Mouse (Mus musculus): ENCODE data around the gene Krt28. TPM values are rescaled to one million over a fixed set of nuclear protein-coding genes. Genes with fewer than 3 reads are reported as not detected.

Gene Krt28
- not detected for total RNA-seq (2021)
- long read RNA-seq, experiment 1, transcript Krt28-201 (8 exons, 1,624 nt) = major isoform, 8 of 8 reads
- long read RNA-seq, experiment 1, partial matches to known transcripts = 0 of 8 reads
- long read RNA-seq, experiment 1, other reads (novel, unspliced or antisense) = 0 of 8 reads
- long read RNA-seq, experiment 2 = 0 reads

DNA sequence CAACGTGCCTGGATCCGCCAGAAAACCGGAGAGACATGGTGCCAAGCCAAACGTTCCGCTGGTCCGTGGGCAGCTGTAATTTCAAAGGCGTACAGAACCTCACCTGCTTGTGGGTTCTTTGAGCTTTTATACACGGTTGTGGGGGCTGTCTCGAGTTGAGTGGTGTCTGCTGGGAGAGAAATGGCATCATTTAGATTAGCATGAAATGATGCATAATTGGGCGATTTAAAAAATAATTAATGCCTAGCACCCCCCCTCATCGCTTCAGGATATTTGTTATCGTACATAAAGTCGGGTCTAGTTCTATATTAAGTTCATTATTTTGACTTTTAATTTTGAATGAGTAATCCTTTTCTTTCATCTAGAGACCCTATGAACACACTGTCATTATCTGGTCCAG, at the start of gene Krt28:
Gene Krt28, minus strand, starts transcription at position 101 of the 400 bp plus-strand sequence.
- no peak for DNase-seq (ENCODE audit: low spot score in 2 of 2)

DNA sequence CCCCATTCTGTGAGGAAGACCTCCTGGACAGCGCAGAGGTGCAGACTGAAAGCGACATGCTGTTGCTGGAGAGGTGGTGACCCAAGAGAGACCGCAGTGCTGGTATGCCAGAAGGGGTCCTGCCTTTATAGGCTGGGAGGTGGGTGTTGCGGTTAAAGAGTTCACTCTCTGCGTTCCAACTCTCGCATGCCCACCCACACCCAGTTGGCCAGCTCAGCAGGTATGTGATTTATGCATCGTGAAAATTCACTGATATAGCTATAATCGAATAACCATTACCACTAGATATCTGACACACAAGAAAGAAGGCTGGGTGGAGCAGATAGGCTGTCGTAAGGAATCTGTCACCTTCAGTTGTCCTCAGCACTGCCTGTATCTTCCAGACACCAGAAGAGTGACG, 47.5 kb upstream of the Krt28 start, which contains the start of gene Krt12:
Gene Krt12, minus strand, starts transcription at position 101 of the 400 bp plus-strand sequence.
- no peak for DNase-seq (ENCODE audit: low spot score in 2 of 2)

DNA sequence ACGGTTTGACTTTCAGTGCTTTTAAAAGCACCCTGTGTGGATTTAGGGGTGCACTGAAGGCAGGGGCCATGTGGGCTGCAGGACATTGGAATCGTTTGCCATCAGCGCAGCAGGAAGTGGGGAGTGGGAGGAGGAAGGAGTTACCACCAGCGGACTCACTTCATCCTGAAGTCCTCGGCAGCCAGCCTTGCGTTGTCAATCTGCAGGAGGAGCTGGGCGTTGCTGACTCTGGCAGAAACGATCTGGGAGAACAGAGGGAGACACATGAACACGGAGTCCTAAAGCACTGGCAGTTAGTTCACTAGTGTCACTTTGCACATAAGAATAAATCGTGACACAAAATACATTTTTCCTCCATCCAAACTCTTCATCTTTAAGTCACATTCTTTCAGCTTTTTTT, 45.9 kb upstream of the Krt28 start:
- no peak for DNase-seq (ENCODE audit: low spot score in 2 of 2)

DNA sequence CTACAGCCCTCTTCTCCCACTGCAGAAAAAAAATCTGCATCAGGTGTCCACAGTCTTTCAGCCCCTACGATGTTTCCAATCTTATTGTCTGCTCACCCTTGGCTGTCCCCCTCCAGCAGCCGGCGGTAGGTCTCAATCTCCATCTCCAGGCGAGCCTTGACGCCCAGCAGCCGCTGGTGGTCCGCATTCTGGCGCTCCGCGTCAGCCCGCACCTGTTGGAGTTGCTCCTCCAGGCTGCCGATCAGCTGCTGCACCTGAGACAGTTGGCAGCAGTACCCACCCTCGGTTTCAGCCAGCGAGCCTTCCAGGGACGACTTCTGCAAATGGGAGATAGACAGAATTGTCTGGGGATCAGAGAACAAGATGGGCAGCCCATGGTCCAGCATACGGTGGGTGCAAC, 43.1 kb upstream of the Krt28 start:
- DNase-seq (ENCODE audit: low spot score in 2 of 2) = no peak

DNA sequence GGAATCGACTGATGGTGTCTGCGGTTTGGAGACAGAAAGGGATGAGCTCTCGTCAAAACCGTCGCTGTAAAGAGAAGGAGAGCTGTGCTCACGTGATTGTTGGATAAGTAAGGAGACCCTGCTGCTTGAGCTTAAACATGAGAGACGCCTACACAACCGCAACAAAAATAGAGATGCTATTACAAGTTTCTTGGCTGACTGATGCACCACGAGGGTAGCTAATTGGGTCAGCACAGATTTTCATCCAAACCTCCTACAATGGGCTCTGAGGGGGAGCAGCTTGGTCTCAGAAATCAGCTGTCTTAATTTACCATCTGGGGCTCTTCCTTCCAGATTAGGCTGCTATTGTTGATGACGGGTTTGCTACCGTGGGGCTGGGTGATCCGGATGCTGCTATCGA, 42.2 kb upstream of the Krt28 start:
- DNase-seq (ENCODE audit: low spot score in 2 of 2) = no peak

DNA sequence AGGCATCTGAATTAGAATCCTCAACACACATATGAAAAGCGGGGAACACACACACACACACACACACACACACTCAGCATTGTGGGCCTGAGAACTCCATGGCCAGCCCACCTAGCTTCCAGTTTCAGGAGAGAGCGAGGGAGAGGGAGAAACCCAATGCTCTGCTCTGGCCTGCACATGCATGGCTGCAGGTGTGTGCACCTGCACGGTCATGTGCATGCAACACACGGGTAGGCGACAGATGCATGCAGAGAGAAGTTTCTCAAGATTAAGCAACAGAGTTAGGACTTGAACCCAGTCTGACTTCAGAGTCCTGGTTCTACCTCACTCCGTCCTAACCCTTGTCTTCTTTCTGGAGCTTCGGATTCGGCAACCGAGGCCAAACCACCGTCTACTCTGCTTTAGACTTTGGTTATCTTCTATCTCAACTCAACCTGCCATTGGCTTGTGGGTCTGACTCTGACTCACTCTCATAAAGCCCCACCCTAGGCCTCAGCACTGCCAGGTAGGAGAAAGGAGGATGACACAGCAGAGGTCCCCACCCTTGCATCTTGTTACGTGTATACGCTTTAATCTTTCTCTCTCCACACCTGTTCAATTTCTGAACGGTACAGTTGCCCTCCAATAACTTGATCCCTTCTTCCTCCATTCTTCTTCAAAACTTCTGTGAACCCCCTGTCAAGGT, 39.9 kb upstream of the Krt28 start:
- DNase-seq (ENCODE audit: low spot score in 2 of 2) = no peak

DNA sequence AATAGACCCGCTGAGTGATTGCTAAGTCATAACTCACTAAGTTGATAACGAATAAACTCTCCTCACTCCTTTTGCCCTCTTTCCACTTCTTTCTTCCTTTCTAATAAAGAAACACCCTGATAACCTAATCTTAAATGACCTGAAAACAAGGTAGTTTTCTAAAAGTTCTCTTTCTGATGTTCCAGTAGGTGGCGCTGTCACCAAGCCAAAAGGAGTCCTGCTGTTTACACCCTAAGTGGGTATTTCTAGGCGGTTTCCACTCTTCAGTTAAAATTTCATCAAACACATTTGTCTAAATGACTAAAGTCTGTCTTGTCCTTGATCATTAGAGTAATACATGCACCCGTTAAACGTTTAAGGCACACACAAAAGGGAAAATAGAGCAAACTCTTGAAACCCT, 38.5 kb upstream of the Krt28 start:
- DNase-seq (ENCODE audit: low spot score in 2 of 2) = no peak

DNA sequence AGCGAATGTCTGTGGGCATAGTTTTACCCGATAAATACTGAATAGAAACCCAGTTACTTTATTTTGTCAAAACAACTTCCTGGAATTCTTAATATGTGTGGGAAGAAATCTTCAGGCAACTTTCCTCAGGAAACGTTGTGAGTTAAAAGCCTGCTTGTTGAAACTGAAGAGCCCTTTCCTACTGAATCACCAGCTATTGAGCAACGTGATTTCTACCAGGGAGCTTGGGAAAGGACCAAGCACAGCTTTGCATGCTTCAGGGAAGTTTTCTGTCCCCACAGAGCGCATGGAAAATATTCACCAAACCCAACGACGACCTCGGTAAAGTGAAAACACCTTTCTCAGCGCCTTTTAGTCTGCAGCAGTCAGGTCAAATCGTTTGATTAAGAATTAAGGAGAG, 31.5 kb upstream of the Krt28 start:
- no peak for DNase-seq (ENCODE audit: low spot score in 2 of 2)

DNA sequence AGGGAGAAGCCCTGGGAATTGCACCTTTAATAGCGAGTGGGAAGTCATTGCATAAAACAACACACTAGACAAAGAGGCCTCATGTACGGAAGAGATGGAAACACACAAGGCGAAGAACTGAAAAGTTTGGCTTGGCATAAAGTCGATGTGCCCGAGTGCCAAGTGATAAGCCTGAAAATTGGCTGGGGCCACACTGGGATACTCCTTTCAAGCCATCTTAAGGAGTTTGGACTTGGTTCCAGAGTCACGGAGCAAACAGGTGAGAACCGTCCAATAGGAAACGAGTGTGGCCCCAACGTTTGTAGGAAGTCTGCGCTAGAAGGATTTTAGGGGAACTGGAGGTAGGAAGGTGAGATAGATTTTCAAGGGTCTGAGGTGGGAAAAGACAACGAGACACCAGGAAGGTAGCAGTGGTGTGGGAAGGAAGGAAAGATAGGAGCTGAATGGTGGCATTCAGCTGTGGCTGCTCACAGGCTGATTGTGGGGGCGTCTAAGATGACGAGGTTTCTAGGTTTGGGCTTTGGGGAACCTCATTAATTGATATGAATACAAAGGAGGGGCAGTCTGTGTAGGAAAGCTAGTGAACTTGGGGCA, 25.4 kb upstream of the Krt28 start:
- no peak for DNase-seq (ENCODE audit: low spot score in 2 of 2)

DNA sequence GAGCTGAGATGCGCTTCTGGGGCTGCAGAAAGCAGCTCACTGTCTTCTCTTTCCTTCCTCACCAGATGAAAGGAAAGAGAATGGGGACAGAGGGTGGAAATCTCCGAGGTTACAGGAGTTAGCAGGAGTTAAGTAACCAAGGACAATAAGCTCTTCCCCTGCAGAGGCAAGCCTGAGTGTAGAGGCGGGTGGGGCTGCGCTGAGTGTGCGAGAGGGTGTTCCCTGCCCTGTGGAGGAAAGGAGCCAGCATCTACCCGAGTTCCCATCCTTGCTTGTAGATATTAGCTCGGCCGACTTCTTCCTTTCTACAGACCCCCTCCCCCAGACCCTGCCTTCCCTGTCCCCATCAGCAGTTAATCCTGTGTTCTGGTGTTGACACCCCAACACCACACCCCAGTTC, 24.1 kb upstream of the Krt28 start:
- DNase-seq (ENCODE audit: low spot score in 2 of 2) = no peak

DNA sequence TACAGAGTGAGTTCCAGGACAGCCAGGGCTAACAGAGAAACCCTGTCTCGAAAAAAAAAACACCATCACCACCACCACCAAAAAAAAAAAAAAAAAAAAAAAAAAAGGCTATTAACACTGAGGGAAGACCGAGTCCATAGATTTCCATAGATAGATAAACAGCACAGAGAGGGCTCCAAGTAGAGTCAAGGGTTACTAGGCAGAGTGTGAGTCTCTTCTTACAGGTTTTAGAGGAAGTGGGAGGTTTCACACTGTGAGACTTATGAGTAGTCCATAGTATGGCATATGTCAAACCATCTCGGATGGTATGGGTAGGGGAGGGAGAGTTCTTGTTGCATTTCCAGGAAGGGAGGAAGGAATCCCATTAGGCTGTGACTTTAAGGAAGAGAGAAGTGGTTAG, 23.4 kb upstream of the Krt28 start:
- no peak for DNase-seq (ENCODE audit: low spot score in 2 of 2)

DNA sequence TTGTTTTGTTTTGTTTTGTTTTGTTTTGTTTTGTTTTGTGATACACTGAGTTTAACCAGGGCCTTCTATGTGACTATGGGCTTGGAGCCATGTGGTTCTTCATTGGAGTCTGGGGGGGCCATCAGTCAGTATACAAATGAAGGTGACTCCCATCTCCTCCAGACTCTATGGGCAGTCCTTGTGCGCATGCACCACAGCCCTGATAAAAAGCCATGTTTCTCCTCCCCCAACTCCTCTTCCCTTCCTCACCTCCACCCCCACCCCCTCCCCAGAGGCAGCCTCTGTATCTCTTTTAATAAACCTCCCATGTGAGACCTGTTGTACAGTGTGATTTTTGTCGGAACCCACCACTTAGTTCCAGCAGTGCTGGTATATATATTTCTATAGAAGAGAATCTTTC, 22.0 kb upstream of the Krt28 start:
- DNase-seq (ENCODE audit: low spot score in 2 of 2) = no peak

DNA sequence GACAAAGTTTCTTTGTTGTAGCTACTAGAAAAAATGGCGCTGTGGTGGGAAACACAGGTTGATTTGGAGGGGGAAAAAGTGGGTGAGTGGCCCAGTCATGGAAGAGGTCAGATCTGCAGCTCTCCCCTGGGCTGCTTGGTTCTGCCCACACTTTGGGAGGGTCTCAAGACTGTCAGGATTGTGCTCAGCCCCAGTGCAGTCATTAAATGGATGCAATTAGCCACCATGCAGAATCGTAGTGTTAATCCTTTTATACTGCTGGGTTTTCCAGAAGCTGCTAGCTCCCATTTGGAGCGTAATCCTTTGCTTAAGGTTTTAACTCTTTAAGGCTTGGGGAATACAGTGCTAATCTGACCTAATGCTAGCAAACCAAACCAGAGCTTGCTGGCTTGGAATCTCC, 21.3 kb upstream of the Krt28 start:
- no peak for DNase-seq (ENCODE audit: low spot score in 2 of 2)

DNA sequence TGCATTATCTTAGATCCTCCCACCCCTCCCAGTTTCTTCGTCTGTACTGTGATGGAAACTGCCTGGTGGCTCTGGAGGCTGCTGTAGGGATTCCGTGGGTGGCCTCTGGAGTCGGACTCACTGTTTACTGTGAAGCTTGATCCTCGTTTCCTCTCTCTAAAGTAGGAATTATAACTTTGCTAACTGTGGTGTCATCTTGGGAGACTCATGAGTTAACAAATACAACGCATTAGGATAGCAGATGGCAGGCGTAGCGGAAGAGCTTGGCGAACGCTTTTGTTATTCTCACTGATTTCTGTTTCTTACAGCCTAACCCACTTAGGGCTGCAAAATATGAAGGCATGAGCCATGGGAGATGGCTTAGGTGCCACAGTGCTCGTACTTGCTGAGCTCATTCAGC, 17.8 kb upstream of the Krt28 start:
- no peak for DNase-seq (ENCODE audit: low spot score in 2 of 2)

DNA sequence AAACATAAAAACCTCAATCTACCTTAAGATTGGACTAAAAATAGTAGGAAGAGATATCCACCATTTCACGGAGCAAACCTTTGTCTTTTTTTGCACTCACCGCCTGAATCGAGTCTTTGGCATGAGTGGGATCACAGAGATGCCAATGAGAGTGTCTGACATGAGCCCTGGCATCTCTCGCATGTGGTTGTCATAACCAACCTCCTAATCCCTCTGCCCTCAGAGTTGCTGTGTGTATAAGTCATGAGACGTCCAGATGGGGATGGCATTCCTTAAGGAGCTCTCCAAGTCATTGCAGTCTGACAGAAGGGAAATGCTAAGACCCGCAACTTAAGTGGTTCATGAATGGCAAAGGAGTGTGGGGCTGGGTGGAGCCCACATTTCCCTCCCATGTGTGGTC, 16.7 kb upstream of the Krt28 start:
- no peak for DNase-seq (ENCODE audit: low spot score in 2 of 2)

DNA sequence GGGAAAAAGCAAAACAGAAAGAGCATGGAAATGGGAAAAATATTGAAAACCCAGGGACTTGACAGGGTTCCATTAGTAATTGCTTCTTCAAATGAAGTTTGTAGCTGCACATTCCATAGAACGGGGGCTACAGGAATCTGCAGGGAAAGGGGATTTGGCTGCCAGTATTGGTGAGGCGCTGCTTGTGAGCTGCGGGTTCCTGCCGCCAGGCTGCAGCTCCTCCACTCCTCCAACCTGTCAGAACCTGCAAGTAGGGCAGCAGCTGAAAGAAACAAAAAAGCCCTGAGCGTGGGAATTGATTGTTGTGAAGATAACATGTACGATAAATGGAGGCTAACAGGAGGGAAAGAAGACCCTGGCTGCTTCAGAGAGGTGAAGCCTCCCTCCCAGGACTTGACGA, 16.2 kb upstream of the Krt28 start:
- DNase-seq (ENCODE audit: low spot score in 2 of 2) = no peak

DNA sequence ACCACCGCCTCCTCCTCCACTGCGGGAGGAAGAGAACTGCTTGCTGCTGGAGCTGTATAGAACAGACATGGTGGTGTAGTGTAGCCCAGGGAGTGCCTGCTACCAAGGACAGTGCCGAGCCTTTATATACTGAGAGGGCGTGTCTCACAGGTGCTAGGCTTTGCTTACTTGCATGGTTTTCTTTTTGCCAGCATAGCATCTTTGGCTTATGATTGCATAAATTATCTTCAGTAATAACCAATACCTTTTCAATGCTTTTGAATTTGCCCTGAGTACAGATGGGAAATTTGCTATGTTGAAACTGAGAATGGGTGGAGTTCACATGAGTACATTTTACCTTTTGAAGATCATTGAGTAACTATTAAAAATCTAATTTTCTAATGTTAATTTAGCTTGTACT, 14.6 kb upstream of the Krt28 start, which contains the start of gene Krt10:
Gene Krt10, minus strand, starts transcription at position 101 of the 400 bp plus-strand sequence.
- no peak for DNase-seq (ENCODE audit: low spot score in 2 of 2)

DNA sequence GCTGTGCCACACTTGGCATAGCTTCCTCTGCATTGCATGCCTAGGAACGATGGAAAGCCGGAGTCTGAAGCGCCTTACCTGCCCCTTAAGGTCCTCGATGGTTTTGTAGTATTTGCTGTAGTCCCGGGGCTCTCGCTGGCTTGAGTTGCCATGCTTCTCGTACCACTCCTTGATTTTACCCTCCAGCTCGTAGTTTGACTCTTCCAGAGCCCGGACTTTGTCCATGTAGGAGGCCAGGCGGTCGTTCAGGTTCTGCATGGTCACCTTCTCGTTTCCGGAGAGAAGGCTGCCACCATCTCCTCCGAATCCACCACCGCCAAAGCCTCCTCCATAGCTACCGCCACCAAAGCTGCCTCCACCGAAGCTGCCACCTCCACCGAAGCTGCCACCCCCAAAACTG, 14.0 kb upstream of the Krt28 start:
- no peak for DNase-seq (ENCODE audit: low spot score in 2 of 2)

DNA sequence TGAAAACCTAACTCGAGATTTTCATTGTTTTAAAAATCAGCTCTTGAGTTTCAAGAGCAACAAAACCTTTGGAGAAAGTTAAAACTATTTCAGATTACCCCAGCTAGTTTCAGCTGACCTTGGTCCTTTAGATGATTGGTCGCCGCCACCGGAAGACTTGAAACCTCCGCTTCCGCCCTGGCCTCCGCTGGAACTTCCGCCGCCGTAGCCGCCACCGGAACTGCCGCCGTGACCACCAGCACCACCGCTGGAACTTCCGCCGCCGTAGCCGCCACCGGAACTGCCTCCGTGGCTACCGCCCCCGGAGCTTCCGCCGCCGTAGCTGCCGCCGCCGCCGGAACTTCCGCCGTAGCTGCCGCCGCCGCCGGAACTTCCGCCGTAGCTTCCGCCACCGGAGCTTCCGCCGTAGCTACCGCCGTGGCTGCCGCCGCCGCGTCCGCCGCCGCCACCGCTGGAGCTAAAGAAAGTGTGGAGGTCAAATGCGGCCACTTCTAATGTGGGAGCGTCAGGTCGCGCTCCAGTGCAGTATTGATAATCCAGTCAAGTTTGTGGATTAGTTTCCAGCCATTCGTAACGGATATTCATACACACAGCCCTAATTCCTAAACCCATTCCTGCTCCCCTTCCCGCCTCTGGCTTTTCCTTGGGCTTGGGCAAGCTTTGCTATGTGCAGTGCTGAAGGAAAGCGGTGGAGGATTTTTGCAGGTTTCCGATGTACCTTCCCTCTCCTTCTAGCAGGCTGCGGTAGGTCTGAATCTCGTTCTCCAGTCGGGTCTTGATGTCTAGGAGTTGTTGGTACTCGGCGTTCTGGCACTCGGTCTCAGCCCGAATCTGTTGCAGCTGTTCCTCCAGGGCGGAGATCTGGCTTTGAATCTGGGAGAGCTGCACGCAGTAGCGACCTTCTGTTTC, 11.4 kb upstream of the Krt28 start:
- DNase-seq (ENCODE audit: low spot score in 2 of 2) = peak; percentile 81 to 91

DNA sequence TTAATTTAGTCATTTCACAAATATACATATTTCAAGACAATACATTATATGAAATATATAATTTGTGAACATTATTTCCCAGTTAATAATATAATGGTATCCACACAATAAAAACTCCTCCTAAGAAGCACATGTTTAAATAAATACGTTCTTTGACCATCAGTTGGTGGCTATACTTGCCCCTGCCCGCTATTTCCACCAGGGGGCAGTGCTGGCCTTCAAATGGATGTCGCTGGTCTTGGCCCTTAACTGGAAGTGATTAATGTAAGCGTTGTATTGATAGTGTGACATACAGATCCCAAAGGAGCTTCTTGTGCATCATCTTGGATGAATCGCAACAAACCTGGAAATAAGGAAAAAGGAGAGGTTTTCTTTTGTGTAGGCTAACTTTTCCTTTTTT, 4.9 kb upstream of the Krt28 start:
- peak; percentile 53 to 66 for DNase-seq (ENCODE audit: low spot score in 2 of 2)

DNA sequence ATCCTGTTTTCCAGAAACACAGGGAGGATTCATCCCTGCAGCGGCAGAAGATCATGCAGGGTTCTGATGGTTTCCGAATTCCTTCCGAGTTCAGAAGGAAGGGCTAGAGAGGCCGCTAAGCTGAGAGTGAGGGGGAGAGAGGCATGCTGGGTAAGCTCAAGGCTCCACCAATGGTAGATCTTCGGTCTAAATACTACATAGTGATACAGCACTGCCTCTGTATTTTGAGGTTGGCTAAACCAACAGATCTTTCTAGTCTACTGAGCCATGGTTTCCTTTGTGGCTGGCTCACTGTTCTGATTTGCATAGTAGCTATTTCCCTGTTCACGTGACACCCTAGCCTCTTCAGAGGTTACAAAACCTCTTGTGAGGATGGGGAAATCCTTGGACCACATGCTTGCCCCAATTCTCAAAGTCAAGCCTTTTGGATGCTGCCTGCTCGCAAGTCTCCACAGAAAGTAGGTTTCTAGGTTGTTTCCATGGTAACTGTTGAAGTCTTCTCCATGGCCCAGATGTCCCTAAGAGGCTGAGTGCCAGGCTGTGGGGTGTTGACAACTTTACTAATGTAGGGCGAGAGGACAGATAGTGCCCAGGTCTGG, 4.8 kb downstream of the Krt28 start:
- DNase-seq (ENCODE audit: low spot score in 2 of 2) = no peak

All from gastrocnemius, postnatal 4 days (tissue).